Mouse (Mus musculus): Measurements from ENCODE around the gene Slfn5.
"Not testable (repeated sequence)": the region's sequence is repeated elsewhere in the genome, so short reads cannot be mapped to it uniquely, and the experiment has no call there.

Slfn5 gene

DNA sequence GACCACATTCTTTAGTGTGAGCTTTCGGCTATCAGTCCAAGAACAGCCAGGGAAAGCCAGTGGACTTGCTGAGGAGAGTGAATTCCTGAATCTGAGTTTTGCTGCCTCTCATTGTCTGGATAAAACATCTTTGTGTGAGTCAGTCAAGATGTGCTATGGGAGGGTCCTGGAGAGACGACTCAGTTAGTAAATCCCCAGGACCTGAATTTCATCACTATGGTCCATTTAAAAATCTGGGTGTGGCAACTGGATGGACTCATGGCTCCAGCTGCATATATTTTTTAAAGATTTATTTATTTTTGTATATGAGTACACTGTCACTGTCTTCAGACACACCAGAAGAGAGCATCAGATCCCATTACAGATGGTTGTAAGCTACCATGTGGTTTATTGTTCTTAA, 5.5 kb upstream of the Slfn5 start:
- no peak for DNase-seq (ENCODE audit: low spot score)

- no peak for DNase-seq (ENCODE audit: low spot score)
These were observed 3.7 kb upstream of the Slfn5 start for GRCm38 (mm10) chr11:82947457-82947856.

- no peak for DNase-seq (ENCODE audit: low spot score)
These were observed 2.1 kb upstream of the Slfn5 start for GRCm38 (mm10) chr11:82949036-82949435.

DNA sequence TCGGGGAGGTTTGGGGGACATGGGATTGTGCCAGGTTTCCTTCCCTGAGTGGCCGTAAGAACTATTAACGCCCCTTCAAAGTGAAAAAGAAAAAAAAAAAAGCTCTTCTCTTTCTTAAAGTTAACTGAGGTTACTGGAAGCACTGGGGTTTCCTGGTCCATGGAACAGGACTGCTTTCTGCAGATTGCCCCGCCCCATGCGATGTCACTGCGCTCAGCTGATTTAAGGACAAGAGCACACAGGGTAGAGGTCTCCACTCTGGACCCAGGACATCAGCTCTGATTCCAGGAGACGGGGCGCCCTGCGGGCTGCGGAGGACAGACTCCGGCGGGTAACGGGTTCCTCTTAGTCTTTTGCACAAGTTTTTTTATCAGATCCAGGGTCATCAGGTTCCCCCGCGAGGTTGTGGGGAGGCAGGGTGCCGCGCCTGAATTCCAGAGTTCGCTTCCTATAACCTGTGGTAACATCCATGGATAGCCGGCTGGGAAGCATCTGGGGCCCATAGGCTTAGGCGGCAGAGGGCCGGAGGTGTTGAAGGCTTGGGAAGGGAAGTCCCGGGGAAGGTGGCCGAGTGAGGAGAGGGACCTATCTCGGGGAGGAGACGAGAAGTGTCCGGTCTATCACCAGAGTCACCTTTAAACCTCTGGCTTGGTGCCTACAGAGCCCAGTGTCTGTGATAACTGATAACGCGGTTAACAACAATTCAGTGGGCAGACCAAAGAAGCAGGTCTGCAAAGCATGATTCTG, 889 bp downstream of the Slfn5 start:
- no peak for DNase-seq (ENCODE audit: low spot score)

- DNase-seq (ENCODE audit: low spot score): no peak
These were observed 1.7 kb downstream of the Slfn5 start for GRCm38 (mm10) chr11:82952612-82953542.

- no peak for DNase-seq (ENCODE audit: low spot score)
These were observed 3.5 kb downstream of the Slfn5 start for GRCm38 (mm10) chr11:82954631-82955030.

DNA sequence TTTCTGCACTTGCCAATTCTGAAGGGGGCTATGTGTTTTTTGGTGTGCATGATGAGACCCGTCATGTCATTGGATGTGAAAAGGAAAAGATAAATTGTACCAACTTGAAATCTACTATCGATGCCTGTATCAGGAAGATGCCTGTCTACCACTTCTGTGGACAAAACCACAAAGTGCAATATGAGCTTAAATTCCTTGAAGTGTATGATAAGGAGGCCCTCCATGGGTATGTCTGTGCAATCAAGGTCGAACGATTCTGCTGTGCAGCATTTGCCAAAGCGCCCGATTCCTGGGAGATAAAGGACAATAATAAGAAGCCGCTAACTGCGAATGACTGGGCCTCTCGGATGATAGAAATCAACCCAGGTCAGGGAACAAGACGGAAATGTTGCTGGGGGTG, 5.8 kb downstream of the Slfn5 start:
- no peak for DNase-seq (ENCODE audit: low spot score)

GRCm38 (mm10) chr11:82959613-82960012, 8.5 kb downstream of the Slfn5 start:
- no peak for DNase-seq (ENCODE audit: low spot score)

GRCm38 (mm10) chr11:82961743-82962142, 10.6 kb downstream of the Slfn5 start:
- DNase-seq (ENCODE audit: low spot score): no peak

DNA sequence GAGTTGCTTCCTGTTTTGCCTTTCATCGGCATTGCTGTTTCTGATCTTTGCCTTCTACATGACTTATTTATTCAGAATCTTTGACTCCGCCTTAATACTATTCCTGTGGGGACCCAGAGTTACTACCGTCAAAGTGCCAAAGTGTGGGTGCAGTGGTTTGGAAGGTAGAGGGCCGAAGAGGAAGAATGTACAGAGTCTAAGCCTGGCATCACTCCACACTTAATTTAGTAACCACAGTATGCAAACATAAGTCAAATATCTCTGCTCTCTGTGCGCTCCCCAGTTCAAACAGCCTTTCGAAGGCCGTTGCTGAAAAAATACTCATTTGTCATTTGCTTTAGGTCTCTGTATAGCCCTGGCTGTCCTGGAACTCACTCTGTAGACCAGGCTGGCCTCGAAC, 11.1 kb downstream of the Slfn5 start:
- DNase-seq (ENCODE audit: low spot score): no peak

DNA sequence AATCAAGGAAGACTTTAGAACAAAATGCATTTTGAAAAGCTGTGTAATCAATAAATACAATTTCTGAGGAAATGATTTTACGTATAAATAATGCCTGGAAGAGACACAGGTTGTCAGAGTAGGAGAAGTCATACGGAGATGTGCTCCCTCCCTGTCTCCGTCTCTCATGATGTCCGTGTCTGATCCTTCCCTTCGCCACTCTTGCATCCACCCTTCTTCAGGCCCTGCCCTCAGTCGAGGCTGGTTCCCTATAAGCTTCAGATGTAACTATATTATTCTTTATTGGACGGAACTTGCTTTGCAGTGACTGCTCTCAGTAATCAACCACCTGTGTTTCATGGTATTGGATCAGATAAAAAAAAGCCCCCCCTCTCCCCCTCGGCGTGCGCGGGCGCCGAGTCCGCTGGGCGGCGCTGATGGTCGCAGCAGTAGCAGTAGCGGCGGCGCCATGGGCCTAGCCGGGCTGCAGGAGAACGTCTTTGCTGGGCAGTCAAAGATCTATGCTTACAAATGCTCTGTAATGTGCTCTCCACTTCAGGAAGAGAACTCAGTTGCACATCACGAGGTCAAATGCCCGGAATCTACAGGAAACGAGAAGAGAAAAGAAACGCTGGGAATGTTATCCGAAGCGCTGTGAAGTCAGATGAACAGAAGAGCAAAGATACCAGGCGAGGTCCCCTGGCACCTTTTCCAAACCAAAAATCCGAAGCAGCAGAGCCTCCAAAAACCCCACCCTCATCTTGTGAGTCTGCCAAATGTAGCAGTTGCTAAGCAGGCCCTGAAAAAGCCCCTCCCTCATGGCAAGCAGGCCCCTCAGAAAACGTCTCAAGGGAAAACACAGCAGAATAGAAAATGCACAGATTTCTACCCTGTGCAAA, 19.8 kb downstream of the Slfn5 start:
- DNase-seq (ENCODE audit: low spot score): no peak

DNA sequence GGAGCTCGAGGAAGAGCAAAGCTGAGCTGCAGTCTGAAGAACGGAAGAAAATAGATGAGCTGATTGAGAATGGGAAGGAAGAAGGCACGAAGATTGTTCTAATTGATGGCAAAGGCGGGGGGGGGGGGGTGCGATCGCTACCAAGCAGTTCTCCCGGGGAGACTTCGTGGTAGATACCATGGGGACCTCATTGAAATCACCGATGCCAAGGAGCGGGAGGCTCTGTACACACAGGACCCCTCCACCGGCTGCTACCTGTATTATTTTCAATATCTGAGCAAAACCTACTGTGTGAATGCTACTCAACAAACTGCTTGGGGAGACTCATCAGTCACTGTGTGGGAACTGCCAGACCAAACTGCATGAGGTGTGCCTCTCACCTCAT, 20.4 kb downstream of the Slfn5 start:
- DNase-seq (ENCODE audit: low spot score): no peak

DNA sequence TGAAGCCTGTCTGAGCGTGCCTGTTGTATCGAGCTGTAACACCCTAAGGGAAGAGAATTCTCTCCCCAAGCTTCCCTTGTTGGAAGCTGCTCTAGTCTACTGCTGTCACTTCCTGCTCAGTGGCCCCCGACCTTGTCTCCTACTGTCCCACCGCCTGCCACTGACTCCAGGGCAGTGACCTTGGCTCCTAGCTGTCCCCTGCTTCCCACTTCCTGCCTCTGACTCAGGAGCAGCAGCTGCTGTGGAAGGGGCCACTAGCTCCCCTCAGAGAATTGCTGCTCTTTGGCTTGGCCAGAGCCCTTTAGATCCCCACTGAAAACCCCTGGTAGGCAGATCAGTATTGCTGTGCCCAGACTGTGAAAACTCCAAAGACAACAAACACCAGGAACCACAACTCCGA, 22.8 kb downstream of the Slfn5 start:
- no peak for DNase-seq (ENCODE audit: low spot score)

DNA sequence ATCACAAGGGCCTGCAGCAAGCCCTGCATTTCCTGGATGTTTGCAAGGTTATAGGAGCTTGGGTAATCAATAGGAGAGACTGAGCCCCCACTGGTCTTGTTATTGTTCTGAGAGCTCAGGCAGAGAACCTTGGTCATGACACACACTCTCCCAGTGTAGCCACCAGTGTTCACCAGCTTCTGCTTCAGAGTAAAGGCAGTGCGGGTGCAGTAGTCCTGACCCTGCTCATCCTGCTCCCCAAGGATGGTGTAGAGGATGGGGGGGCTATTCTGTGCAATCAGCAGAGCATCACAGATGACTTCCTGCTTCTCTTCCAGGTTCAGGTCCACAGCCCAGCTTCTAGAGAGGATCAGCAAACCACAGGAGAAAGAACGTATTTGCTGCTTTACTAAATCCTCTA, 31.3 kb downstream of the Slfn5 start:
- DNase-seq (ENCODE audit: low spot score): not testable (repeated sequence)

DNA sequence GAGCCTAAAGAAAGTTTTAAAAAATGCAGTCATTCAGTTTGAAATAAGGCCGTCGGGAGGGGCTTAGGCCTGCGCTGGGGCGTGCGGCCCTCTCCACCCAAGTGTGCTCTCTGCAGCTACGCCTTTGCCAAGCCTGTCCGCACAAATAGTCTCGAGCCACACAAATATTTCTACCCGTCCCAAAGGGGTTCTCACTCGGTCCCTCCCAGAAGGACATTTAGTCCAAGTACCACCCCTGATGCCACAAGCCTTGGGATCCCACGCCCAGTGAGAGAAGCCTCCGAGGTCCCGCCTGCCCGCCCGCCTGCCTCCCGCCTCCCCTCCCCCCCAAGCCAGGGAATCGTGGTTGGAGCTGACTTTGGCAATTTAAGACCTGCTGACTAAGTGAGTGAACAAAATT, 32.0 kb downstream of the Slfn5 start:
- no peak for DNase-seq (ENCODE audit: low spot score)

- no peak for DNase-seq (ENCODE audit: low spot score)
These were observed 36.5 kb downstream of the Slfn5 start for GRCm38 (mm10) chr11:82987621-82988020.

GRCm38 (mm10) chr11:82989357-82989756, 38.2 kb downstream of the Slfn5 start:
- DNase-seq (ENCODE audit: low spot score): no peak

DNA sequence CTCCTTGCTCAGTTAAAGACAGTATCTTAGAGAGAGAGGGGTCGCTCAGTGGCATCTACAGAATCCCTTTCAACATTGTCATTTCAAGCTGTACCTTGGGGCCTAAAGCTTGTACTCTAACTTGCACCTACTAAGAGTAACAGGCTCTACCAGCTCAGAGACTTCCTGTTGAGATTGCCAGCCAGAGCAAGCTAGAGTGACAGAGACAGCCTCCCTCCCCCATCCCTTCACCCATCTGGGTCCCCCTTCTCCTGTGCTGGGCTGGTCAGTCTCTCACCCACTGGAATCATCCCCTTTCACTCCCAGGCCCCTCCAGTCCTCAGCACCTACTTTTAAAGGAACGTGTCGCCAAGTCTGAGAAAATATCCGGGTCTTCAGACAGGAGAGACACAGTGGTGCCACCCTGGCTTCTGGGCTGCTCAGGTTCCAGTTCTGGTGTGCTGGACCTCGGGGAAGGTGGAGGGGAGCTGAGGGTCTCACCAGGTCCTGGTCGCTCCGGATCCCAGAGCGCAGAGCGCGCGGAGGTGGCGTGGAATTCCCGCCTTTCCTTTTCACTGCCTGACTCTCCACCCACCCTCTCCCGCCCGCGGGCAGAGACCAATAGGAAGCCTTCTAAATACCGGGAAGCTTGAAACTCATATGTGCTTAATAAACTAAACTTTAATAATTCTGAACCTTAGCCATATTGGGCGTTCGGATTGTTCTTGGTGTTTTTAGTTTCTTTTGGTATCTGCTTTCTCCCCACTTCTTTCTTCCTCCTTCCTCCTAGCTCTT, 39.6 kb downstream of the Slfn5 start:
- not testable (repeated sequence) for DNase-seq (ENCODE audit: low spot score)

- peak; percentile 16 for DNase-seq (ENCODE audit: low spot score)
These were observed 40.5 kb downstream of the Slfn5 start, which contains the start of gene Slfn9 for GRCm38 (mm10) chr11:82991469-82992166. Gene Slfn9, minus strand, starts transcription at chr11:82991830.

GRCm38 (mm10) chr11:83013356-83013755, 62.2 kb downstream of the Slfn5 start:
- DNase-seq (ENCODE audit: low spot score): no peak

All from testis, postnatal 14 days (tissue).